Mouse (Mus musculus) small intestine, adult 2 months (tissue): Measurements from ENCODE around the gene Srl. TPM values are rescaled to one million over a fixed set of nuclear protein-coding genes. Genes with fewer than 3 reads are reported as not detected.
A peak's percentile ranks its signal among the peaks of the same experiment; 100 is the strongest.

ENCODE experiments used
- H3K27ac ChIP-seq: fragments of 200-500 bp; 2 replicates; pipeline ENCODE4 v1.5.1; 2012; ENCODE audit warnings: low read depth, low read length, control low read depth, inconsistent platforms; ENCODE audit not compliant: insufficient read depth
- H3K27me3 ChIP-seq: fragments of 200-500 bp; 2 replicates; pipeline ENCODE4 v1.6.1; 2012; ENCODE audit warnings: mild to moderate bottlenecking, moderate library complexity, low read length, inconsistent platforms; ENCODE audit not compliant: control insufficient read depth, insufficient read depth
- H3K36me3 ChIP-seq: fragments of 200-500 bp; 2 replicates; pipeline ENCODE4 v1.6.1; 2012; ENCODE audit warnings: mild to moderate bottlenecking, low read length, control low read depth, inconsistent platforms; ENCODE audit not compliant: control insufficient read depth, insufficient read depth
- H3K4me1 ChIP-seq: fragments of 200-500 bp; 2 replicates; pipeline ENCODE4 v1.6.1; 2012; ENCODE audit warnings: low read length, inconsistent platforms, mixed read lengths; ENCODE audit not compliant: control insufficient read depth, insufficient read depth, insufficient read length
- H3K4me3 ChIP-seq: fragments of 200-500 bp; 2 replicates; pipeline ENCODE4 v1.5.1; 2012; ENCODE audit warnings: low read depth, mild to moderate bottlenecking, control low read depth, inconsistent platforms, low read length, moderate library complexity
- CTCF ChIP-seq: fragments of 200-500 bp; IDR thresholded peaks from 2 replicates; pipeline ENCODE4 v1.5.1; 2012; ENCODE audit warnings: low read depth, mild to moderate bottlenecking, control low read depth, inconsistent platforms, low read length, moderate library complexity, mixed read lengths; ENCODE audit not compliant: insufficient replicate concordance, insufficient read length; ENCODE audit errors: extremely low read depth
- POLR2A ChIP-seq: fragments of 200-500 bp; IDR thresholded peaks from 2 replicates; pipeline ENCODE4 v1.6.1; 2012; ENCODE audit warnings: low read depth, mild to moderate bottlenecking, control low read depth, inconsistent platforms, low read length, moderate library complexity
- WGBS: fragments of 180-500 bp; shearing (Covaris S2); methylation state at CpG from one replicate; pipeline ENCODE4 v1.1.7; 2018; 5-methylcytosine and 5-hydroxymethylcytosine counted together
- polyA plus RNA-seq: library from polyadenylated mRNA; depleted of rRNA; stranded (reverse); fragments of >200 nt; gene quantifications from 2 replicates; pipeline ENCODE4 v1.2.3, GENCODE M21; 2012

Srl gene
- polyA plus RNA-seq, 1 experiment = 0.18 TPM

- Histone ChIP-seq H3K27ac (peak overlapping the region; percentile 37; the same call in 1 of the 2 replicates), H3K4me3 (no peak overlapping the region), H3K27me3 (no peaks in the 10 kb centered on the region), H3K4me1 (peaks cover 17% of the 10 kb centered on the region), H3K36me3 (no peaks in the 10 kb centered on the region)
- 81% methylated on average over 8 of the region's 8 CpGs for WGBS
- no peak for TF ChIP-seq POLR2A
- TF ChIP-seq CTCF = no peak
These were observed 40.8 kb downstream of the Srl start for GRCm38 (mm10) chr16:4500598-4501385.

- Histone ChIP-seq H3K4me1 (peaks cover 23% of the 10 kb centered on the region), H3K36me3 (no peaks in the 10 kb centered on the region), H3K4me3 (no peak overlapping the region), H3K27ac (no peak overlapping the region), H3K27me3 (no peaks in the 10 kb centered on the region)
- 33% methylated on average over 8 of the region's 8 CpGs for WGBS
- TF ChIP-seq POLR2A (no peak), CTCF (no peak)
These were observed 43.6 kb downstream of the Srl start for GRCm38 (mm10) chr16:4497762-4498607.

- 84% methylated on average over 3 of the region's 3 CpGs for WGBS
- Histone ChIP-seq H3K36me3 (no peaks in the 10 kb centered on the region), H3K27ac (no peak overlapping the region), H3K27me3 (no peaks in the 10 kb centered on the region), H3K4me1 (peaks cover 25% of the 10 kb centered on the region), H3K4me3 (no peak overlapping the region)
- TF ChIP-seq POLR2A (no peak), CTCF (no peak)
These were observed 45.1 kb downstream of the Srl start for GRCm38 (mm10) chr16:4496470-4496869.

GRCm38 (mm10) chr16:4495861-4496260, 45.8 kb downstream of the Srl start:
- TF ChIP-seq POLR2A (no peak), CTCF (no peak)
- Histone ChIP-seq H3K4me3 (no peak overlapping the region), H3K27ac (no peak overlapping the region), H3K27me3 (no peaks in the 10 kb centered on the region), H3K4me1 (peaks cover 20% of the 10 kb centered on the region), H3K36me3 (no peaks in the 10 kb centered on the region)
- WGBS = 88% methylated on average over 5 of the region's 5 CpGs

- Histone ChIP-seq H3K27me3 (no peaks in the 10 kb centered on the region), H3K27ac (no peak overlapping the region), H3K4me1 (peaks cover 15% of the 10 kb centered on the region; the same call in 1 of the 2 replicates), H3K4me3 (no peak overlapping the region), H3K36me3 (no peaks in the 10 kb centered on the region)
- WGBS = 16% methylated on average over 2 of the region's 2 CpGs
- TF ChIP-seq CTCF (no peak), POLR2A (no peak)
These were observed 48.6 kb downstream of the Srl start for GRCm38 (mm10) chr16:4492777-4493563.

GRCm38 (mm10) chr16:4489114-4489624, 52.4 kb downstream of the Srl start:
- TF ChIP-seq CTCF (peak; percentile 94; the same call in 1 of the 2 replicates), POLR2A (no peak; the same call in 1 of the 2 replicates)
- H3K27me3 ChIP-seq = no peaks in the 10 kb centered on the region
- H3K27ac ChIP-seq = peak overlapping the region; percentile 13; the same call in 1 of the 2 replicates

More at GRCm38 (mm10) chr16:4489114-4489624, 52.4 kb downstream of the Srl start:
- WGBS = 57% methylated on average over 11 of the region's 11 CpGs
- Histone ChIP-seq H3K4me1 (peaks cover 11% of the 10 kb centered on the region; the same call in 1 of the 2 replicates), H3K4me3 (no peak overlapping the region), H3K36me3 (no peaks in the 10 kb centered on the region)
